Mouse (Mus musculus): ENCODE measurements around the gene Gm20812. TPM values are rescaled to one million over a fixed set of nuclear protein-coding genes. Genes with fewer than 3 reads are reported as not detected.

Gene Gm20812
- polyA plus RNA-seq (2012; ENCODE audit: low replicate concordance), result not detected in 2 replicates

GRCm38 (mm10) chrY:12381681-12382080 is at the start of gene Gm20812:
Gm20812 (plus strand) TSS chrY:12381981.

Other genes starting within 250 kb of the Gm20812 start
- gene Gm29554, start 108.0 kb upstream of the Gm20812 start, polyA plus RNA-seq (2012; ENCODE audit: low replicate concordance), result not detected in 2 replicates

All from hematopoietic multipotent progenitor cell, adult 10-12 weeks (in vitro differentiated cells).